Mouse (Mus musculus) midbrain, embryonic 13.5 days (tissue): ENCODE data around the gene Fbf1. TPM values are rescaled to one million over a fixed set of nuclear protein-coding genes. Genes with fewer than 3 reads are reported as not detected.
A peak's percentile ranks its signal among the peaks of the same experiment; 100 is the strongest.
"Not testable (repeated sequence)": the region's sequence is repeated elsewhere in the genome, so short reads cannot be mapped to it uniquely, and the experiment has no call there.

ENCODE experiments used
- ATAC-seq: fragments of 200-750 bp; cut with Nextera tagmentation; 2 replicates; pipeline ENCODE4 v1.8.0; 2017; ENCODE audit warnings: mild to moderate bottlenecking, moderate TSS enrichment, moderate library complexity
- H3K27ac ChIP-seq: fragments of 300-500 bp; sonication (generic); 2 replicates; pipeline ENCODE4 v1.5.1; 2015; ENCODE audit warnings: inconsistent platforms, mild to moderate bottlenecking, moderate library complexity
- H3K27me3 ChIP-seq: fragments of 300-500 bp; sonication (generic); 2 replicates; pipeline ENCODE4 v1.6.1; 2015; ENCODE audit warnings: mild to moderate bottlenecking, inconsistent platforms
- H3K36me3 ChIP-seq: fragments of 300-500 bp; sonication (generic); 2 replicates; pipeline ENCODE4 v1.6.1; 2015; ENCODE audit warnings: mild to moderate bottlenecking, inconsistent platforms
- H3K4me1 ChIP-seq: fragments of 300-500 bp; sonication (generic); replicated peaks from 2 replicates; pipeline ENCODE4 v1.6.1; 2015; ENCODE audit warnings: inconsistent platforms
- H3K4me2 ChIP-seq: fragments of 300-500 bp; sonication (generic); replicated peaks from 2 replicates; pipeline ENCODE4 v1.6.1; 2015; ENCODE audit warnings: moderate library complexity, mild to moderate bottlenecking, inconsistent platforms
- H3K4me3 ChIP-seq: fragments of 300-500 bp; sonication (generic); replicated peaks from 2 replicates; pipeline ENCODE4 v1.5.1; 2015; ENCODE audit warnings: mild to moderate bottlenecking, inconsistent platforms
- H3K9ac ChIP-seq: fragments of 300-500 bp; sonication (generic); replicated peaks from 2 replicates; pipeline ENCODE4 v1.6.1; 2015; ENCODE audit warnings: mild to moderate bottlenecking, inconsistent platforms
- H3K9me3 ChIP-seq: fragments of 300-500 bp; sonication (generic); 2 replicates; pipeline ENCODE4 v1.6.1; 2016; ENCODE audit warnings: mild to moderate bottlenecking, inconsistent platforms
- WGBS: fragments of 180-500 bp; shearing (Covaris S2); methylation state at CpG from one replicate; pipeline ENCODE4 v1.1.7; 2015; 5-methylcytosine and 5-hydroxymethylcytosine counted together
- polyA plus RNA-seq: library from polyadenylated mRNA; unstranded; fragments of >200 nt; fragmentation: Nextera tagmentation; extraction: Ambion mirVana; gene quantifications from 2 replicates; pipeline ENCODE4 v1.2.1, GENCODE M21; 2015

The Fbf1 gene
- polyA plus RNA-seq, 1 experiment from 2014 or later = 76.5 TPM

DNA sequence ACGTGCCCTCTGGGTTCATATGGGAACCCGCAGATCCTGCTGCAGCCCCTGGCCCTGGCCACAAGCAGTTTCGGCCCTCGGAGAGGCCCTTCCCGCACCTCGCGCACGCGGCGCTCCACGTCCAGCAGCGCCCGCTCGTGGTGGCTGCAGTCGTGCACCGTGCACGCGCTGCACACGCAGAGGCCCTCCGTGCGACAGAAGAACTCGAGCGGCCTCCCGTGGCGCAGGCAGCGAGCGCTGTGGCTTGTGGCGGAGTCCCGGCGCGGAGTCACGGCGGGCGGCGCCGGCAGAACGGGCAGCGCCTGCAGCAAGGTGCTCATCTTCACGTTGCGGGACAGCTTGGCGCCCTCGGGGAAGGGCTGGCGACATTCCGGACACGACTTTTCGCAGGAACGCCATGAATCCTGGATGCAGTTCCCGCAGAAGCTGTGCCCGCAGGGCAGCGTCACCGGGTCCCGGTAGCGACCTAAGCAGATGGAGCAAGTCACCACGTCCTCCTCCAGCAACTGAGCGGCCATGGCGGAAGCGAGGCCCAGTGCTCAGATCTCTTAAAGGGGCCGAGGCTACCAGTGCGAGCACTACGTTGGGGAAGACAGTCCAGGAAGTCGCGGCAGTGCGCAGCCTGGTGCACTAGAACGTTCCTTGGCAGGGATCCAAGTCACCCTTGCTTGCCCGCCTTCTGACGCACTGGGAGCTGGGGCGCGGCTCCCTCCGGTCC is 37.3 kb downstream of the Fbf1 start, which contains the start of gene Trim65:
TSS of gene Trim65 (minus strand) at position 641 of the 718 bp plus-strand sequence.
- peak within 1 kb of the TSS; percentile 89 for H3K27ac ChIP-seq
- under 1% methylated on average over 69 of the region's 69 CpGs for WGBS
- no peaks in the 10 kb centered on the region; the same call in 1 of the 2 replicates for H3K27me3 ChIP-seq
- H3K9ac ChIP-seq = peak within 1 kb of the TSS; percentile 72
- peak within 1 kb of the TSS; percentile 53 for H3K4me3 ChIP-seq
- ATAC-seq = peak; percentile 90
- peaks cover 47% of the 10 kb centered on the region for H3K36me3 ChIP-seq
- no peaks in the 10 kb centered on the region for H3K9me3 ChIP-seq
- H3K4me2 ChIP-seq = peak within 1 kb of the TSS; percentile 62
- H3K4me1 ChIP-seq = peaks cover 32% of the 10 kb centered on the region

DNA sequence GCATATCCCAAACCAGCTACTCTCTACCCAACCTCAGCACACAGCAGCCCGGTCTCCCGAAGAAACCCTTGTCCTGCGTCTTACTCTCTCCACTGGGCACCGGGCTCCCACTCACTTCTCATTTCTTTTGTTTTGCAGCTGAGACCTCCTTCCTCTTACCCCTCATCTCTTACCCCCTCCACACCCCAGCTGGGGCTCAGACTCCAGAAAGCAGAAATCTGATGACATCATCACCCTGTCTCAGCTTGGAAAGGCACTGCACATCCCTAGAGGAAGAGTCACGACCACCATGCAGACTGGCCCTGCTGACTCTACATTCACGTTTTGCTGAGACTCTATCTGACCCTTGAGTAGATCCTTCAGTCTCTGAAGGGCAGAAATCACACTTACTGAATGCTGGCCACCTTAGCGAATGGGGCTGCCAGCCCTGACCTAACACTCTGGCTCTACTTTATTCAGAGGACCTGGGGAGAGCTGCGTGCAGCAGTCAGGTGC is 37.9 kb downstream of the Fbf1 start:
- peak overlapping the region; percentile 53 for H3K4me3 ChIP-seq
- peak overlapping the region; percentile 62 for H3K4me2 ChIP-seq
- ATAC-seq = peak; percentile 57
- no peaks in the 10 kb centered on the region for H3K9me3 ChIP-seq
- no peaks in the 10 kb centered on the region; the same call in 1 of the 2 replicates for H3K27me3 ChIP-seq
- peak overlapping the region; percentile 89 for H3K27ac ChIP-seq
- WGBS = 28% methylated on average over 8 of the region's 8 CpGs
- peak overlapping the region; percentile 72 for H3K9ac ChIP-seq
- peaks cover 45% of the 10 kb centered on the region for H3K36me3 ChIP-seq
- peaks cover 32% of the 10 kb centered on the region for H3K4me1 ChIP-seq

DNA sequence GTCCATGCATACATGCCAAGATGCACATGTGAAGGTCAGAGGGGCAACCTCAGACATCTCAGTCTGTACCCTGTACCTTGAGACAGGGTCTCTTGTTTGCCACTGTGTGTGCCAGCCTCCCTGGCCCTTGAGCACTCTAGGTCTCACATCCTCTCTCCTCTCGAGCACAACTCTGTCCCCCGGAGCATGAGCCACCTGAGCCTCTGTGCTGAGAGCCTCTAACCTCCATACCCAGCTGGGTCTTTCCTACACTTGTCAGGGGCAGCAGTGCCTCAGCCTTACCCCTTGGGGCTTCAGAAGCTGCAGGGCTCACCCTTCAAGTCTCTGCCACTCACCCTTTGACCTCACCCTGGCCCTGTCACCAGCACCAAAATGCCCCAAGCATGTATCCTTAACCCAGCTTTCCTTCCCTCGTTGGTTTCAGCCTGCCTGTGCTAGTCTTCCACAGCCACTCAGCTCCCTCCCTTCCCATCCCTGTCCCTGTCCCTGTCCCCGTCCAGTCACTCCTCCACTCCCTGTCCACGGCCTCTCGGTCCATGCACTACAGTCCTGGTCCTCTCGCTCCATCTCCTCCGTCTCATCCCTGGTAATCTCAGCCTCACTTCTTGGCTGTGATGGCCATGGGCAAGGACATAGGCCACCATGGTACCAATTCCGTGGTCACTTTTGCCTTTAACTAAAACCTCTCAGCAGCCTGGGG is 38.7 kb downstream of the Fbf1 start:
- Histone ChIP-seq H3K36me3 (peaks cover 37% of the 10 kb centered on the region), H3K4me2 (peak overlapping the region; percentile 62), H3K4me1 (peaks cover 32% of the 10 kb centered on the region), H3K9ac (peak overlapping the region; percentile 72; the same call in 1 of the 2 replicates), H3K9me3 (no peaks in the 10 kb centered on the region), H3K27ac (no peak overlapping the region), H3K4me3 (no peak overlapping the region), H3K27me3 (no peaks in the 10 kb centered on the region; the same call in 1 of the 2 replicates)
- 77% methylated on average over 9 of the region's 9 CpGs for WGBS
- ATAC-seq = no peak

DNA sequence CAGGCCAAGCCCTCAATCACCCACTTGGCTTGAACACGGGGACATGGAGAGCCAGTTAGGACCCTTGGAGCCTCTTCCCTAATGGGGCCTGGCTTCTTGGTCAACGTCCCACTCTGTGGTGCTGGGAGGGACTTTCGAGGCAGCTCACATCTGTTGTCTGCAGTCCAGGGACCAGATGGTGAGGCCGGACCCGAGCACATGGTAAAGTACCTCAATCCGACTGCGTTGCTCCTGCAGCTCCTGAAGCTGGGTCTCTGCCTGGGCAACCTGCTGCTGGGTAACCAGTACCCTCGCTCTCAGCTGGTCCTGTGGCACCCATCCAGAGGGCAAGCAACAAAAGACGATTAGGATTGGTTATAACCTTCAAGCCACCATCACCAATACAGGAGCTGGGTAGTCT is 40.0 kb downstream of the Fbf1 start:
- no peak overlapping the region for H3K4me2 ChIP-seq
- H3K27me3 ChIP-seq = no peaks in the 10 kb centered on the region; the same call in 1 of the 2 replicates
- no peak for ATAC-seq
- no peak overlapping the region for H3K27ac ChIP-seq
- H3K36me3 ChIP-seq = peaks cover 26% of the 10 kb centered on the region
- H3K9ac ChIP-seq = 0 out of 2 replicates have a peak overlapping the region, but pooled peaks have one; percentile 10
- H3K9me3 ChIP-seq = no peaks in the 10 kb centered on the region
- 73% methylated on average over 9 of the region's 9 CpGs for WGBS
- H3K4me3 ChIP-seq = no peak overlapping the region
- peaks cover 32% of the 10 kb centered on the region for H3K4me1 ChIP-seq

DNA sequence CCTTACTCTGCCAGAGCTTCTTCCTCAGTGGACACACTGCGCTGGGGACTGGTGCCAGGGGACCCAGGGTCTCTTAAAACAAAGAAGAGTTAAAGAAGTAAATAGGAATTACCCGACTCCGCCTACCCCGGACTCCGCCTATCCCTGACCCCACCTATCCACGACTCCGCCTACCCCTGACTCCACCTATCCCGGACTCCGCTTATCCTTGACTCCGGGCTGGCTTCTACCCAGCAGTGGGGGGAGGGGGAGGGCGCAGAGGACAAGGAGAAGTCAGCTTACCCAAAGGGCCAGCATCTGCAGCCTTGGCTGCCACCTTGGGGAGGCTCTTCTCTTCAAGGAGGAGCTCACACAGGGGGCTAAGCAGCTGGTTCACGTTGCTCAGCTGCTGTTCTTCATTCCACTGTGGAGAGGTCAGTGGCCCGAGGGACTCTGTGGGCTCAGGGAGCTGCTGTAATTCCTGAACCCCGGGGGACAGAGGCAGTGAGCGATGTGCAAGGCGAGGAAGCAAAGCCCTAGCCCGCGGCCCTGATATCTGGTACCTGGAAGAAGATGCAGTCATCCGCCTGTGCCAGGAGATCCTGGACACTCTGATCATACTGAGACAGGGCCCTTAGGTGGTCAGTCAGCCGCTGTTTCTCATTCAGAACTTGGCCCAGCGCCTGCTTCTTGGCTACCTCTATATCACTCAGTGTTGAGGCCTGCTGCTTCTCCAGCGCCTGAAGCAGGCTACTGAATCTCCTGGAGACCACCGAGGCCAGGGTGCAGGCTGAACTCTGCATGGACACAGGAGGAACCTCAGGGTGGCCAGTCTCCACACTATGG is 40.6 kb downstream of the Fbf1 start, which contains the start of gene Trim47:
TSS of gene Trim47 (minus strand) at position 55 of the 825 bp plus-strand sequence.
- H3K4me1 ChIP-seq = peaks cover 32% of the 10 kb centered on the region
- no peak for ATAC-seq
- H3K9ac ChIP-seq = 0 out of 2 replicates have a peak within 1 kb of the TSS, but pooled peaks have one; percentile 10
- H3K4me2 ChIP-seq = peak within 1 kb of the TSS; percentile 17; the same call in 1 of the 2 replicates
- H3K27ac ChIP-seq = no peak within 1 kb of the TSS
- H3K9me3 ChIP-seq = no peaks in the 10 kb centered on the region
- no peaks in the 10 kb centered on the region; the same call in 1 of the 2 replicates for H3K27me3 ChIP-seq
- peaks cover 20% of the 10 kb centered on the region for H3K36me3 ChIP-seq
- no peak within 1 kb of the TSS for H3K4me3 ChIP-seq
- 27% methylated on average over 23 of the region's 23 CpGs for WGBS

DNA sequence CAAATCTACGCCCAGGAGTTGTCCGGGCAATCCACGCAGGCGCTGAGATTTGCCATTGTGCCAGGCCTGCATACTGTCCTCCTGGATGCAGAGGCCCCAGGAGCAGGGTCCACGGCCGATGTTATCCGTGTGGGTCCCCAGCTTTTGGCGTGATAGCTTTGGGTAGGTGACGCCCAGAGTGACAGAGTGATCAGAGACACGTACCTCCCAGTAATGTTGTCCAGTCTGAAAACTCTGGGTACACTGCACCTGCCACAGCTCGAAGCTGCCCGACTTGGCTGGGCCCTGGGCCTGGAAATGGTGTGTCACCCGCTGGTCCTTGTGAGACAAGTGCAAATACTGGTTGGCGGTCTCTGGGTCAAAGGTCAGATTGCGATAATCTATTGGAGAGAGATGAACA is 41.7 kb downstream of the Fbf1 start:
- H3K4me1 ChIP-seq = peaks cover 26% of the 10 kb centered on the region
- no peak overlapping the region for H3K4me3 ChIP-seq
- no peaks in the 10 kb centered on the region; the same call in 1 of the 2 replicates for H3K27me3 ChIP-seq
- peaks cover 12% of the 10 kb centered on the region for H3K36me3 ChIP-seq
- no peaks in the 10 kb centered on the region for H3K9me3 ChIP-seq
- no peak overlapping the region for H3K9ac ChIP-seq
- 95% methylated on average over 15 of the region's 15 CpGs for WGBS
- H3K27ac ChIP-seq = no peak overlapping the region
- ATAC-seq = no peak
- no peak overlapping the region for H3K4me2 ChIP-seq

DNA sequence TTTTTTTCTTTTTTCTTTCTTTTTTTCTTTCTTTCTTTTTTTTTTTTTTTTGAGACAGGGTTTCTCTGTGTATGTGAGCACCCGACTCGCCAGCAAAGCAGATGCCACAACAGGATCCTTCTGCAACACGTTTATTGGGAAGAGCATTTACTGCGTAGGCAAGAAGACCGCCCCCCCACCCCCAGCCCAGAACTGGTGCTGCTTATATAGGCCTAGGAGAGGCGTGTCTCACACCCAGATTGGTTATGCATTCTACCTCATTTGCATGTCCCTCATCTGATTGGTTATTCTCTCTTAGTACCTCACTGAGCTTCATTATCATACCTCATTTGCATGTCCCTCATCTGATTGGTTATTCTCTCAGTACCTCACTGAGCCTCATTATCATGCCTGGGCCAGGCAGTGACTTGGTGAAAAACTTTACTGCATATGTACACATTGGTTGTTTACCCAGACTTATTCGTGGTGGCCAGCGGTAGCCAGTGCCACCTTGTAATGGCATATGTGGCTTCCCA is 46.2 kb downstream of the Fbf1 start:
- H3K36me3 ChIP-seq = peaks cover 12% of the 10 kb centered on the region
- not testable (repeated sequence) for H3K27ac ChIP-seq, ATAC-seq, H3K9ac ChIP-seq, H3K4me2 ChIP-seq, H3K9me3 ChIP-seq, H3K4me3 ChIP-seq, H3K4me1 ChIP-seq, H3K27me3 ChIP-seq
- WGBS = 89% methylated on average over 8 of the region's 8 CpGs

DNA sequence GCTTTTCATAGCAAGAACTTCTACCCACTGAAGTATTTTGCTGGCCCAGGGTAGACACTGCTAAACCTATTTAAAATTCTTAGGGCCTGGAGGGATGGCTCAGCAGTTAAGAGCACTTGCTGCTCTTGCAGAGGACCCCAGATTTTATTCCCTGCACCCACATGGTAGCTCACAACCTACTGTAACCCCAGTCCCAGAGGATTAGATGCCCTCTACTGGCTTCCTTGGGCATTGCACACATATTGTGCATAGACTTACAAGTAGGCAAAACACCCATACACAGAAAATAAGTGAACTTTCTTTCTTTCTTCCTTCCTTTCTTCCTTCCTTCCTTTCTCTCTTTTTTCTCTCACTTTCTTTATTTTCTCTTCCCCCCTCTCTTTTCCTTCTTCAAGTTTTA is 50.1 kb downstream of the Fbf1 start:
- Histone ChIP-seq H3K27ac (no peak overlapping the region), H3K27me3 (0 out of 2 replicates have a peak, but pooled peaks cover 4% of the 10 kb centered on the region), H3K9ac (no peak overlapping the region), H3K4me1 (0 out of 2 replicates have a peak, but pooled peaks cover 4% of the 10 kb centered on the region), H3K4me2 (no peak overlapping the region), H3K4me3 (no peak overlapping the region), H3K36me3 (no peaks in the 10 kb centered on the region), H3K9me3 (no peaks in the 10 kb centered on the region)
- no peak for ATAC-seq

DNA sequence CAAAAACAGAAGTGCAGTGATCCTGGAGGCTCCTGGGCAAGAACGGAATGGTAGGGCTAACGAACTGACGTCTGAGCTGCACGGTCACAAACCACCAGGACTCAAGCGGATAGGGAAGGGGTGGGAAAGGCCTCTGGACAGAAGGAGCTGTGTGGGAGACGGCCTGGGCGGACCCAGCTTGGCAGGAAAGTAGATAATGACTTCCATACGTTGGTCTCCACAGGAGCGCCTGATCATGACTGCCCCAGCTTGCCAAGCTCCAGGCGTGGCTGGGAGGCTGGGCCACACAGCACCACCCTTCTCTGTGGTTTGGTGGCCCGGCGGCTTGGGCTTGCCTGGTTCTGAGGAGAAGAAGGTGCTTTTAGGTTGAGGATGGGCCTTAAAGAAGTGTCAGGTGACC is 50.7 kb downstream of the Fbf1 start:
- H3K27ac ChIP-seq = no peak overlapping the region
- no peak overlapping the region for H3K4me3 ChIP-seq
- no peak overlapping the region for H3K9ac ChIP-seq
- ATAC-seq = no peak
- H3K36me3 ChIP-seq = no peaks in the 10 kb centered on the region
- peaks cover 5% of the 10 kb centered on the region; the same call in 1 of the 2 replicates for H3K27me3 ChIP-seq
- 83% methylated on average over 12 of the region's 12 CpGs for whole genome bisulfite sequencing
- no peak overlapping the region for H3K4me2 ChIP-seq
- no peaks in the 10 kb centered on the region for H3K9me3 ChIP-seq
- H3K4me1 ChIP-seq = 0 out of 2 replicates have a peak, but pooled peaks cover 4% of the 10 kb centered on the region

DNA sequence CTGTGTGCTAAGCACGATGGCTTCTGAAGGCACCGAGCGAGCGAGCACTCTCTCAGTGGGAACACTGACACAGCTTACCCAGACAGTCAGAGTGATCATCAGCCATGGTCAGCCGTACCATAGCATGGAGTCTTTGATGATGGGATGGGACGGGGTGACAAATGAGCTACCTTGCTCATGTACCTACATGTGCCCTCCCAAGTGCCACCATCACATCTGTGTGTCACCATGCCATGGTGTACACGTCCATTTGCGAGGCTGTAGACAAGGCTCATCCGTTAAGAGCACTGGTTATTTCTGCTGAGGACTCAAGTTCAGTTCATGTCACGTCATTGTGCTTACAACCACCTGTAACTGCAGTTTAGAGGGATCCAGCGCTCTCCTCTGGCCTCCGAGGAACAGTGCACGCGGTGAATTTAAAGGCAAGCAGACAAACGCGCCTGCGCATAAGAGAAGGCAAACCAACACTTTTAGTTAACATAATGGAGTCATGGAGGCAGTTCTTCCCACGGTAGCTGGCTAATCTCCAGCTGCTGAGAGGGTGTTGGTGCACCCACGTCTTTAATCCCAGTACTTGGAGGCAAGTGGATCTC is 56.3 kb downstream of the Fbf1 start:
- ATAC-seq = no peak
- H3K4me3 ChIP-seq = no peak overlapping the region
- H3K9me3 ChIP-seq = no peaks in the 10 kb centered on the region
- H3K4me2 ChIP-seq = no peak overlapping the region
- H3K27ac ChIP-seq = no peak overlapping the region
- H3K27me3 ChIP-seq = peaks cover 60% of the 10 kb centered on the region
- H3K4me1 ChIP-seq = peaks cover 33% of the 10 kb centered on the region
- 83% methylated on average over 19 of the region's 19 CpGs for WGBS
- H3K36me3 ChIP-seq = no peaks in the 10 kb centered on the region
- no peak overlapping the region for H3K9ac ChIP-seq

DNA sequence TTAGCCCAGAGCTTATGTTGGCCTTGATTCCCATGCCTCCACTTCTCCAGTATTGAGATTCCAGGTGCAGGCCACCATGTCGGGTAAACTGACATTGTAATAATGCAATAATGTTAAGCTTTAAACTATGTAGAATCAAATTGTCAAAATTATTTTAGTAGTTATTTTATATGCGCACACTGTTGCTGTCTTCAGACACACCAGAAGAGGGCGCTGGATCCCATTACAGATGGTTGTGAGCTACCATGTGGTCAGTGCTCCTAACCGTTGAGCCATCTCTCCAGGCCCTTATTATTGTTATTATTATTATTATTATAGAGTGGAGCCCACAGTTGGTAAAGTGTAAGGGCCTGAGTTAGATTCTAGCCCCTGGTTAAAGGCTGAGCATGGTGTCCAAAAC is 56.9 kb downstream of the Fbf1 start:
- ATAC-seq = no peak
- Histone ChIP-seq H3K9me3 (no peaks in the 10 kb centered on the region), H3K27me3 (peaks cover 66% of the 10 kb centered on the region), H3K4me2 (no peak overlapping the region), H3K27ac (no peak overlapping the region), H3K4me1 (peaks cover 39% of the 10 kb centered on the region), H3K4me3 (no peak overlapping the region), H3K9ac (no peak overlapping the region), H3K36me3 (no peaks in the 10 kb centered on the region)
- 78% methylated on average over 4 of the region's 4 CpGs for WGBS
